In the genomic region with DNA sequence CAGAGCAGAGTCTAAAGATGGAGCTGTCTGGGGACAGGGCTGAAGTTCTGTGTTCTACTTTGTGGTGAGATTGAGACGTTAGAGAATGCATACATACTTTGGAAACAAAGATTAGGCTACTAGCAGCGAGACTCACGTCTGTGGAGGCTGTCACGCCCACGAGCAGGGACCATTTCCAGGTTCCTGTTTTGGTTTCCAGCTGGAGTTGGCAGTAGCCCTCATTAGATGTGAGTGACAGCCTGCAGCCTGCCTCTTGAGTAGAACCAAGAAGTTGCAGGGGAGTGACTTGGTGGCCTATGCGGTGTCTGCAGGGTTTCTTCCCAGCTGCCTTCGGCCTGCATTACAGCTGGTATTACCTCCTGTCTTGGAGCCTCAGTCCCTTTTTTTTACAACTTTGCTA, we compare ENCODE assay signal across 12 mouse cellular contexts. TPM values are rescaled to one million over a fixed set of nuclear protein-coding genes. Genes with fewer than 3 reads are reported as not detected.
DNase-seq lines count a peak whose midpoint lies in the region; ATAC-seq lines count a peak whose summit lies in the region.
"Had no signal": no experiment of that assay in that cellular context is flagged by ENCODE, and none has a peak within 500 bp of the region (broad histone marks: within the 10 kb centered on the region; RNA-seq: fewer than 3 reads in every experiment).

No protein-coding gene starts in this region.

- no peak overlapping the region for H3K4me2 ChIP-seq in neural tube, embryonic 15.5 days
- H3K4me2 ChIP-seq: stomach, embryonic 15.5 days had no signal

- peak; percentile 19 to 27 for DNase-seq in heart, postnatal 14 days
- DNase-seq in heart, adult 9 months (ENCODE audit: low spot score in 2 of 2) = no peak
- DNase-seq in gonadal fat pad, adult 2 months (ENCODE audit: low read depth) = peak; percentile 59
- DNase-seq in left cerebral cortex, adult 8-10 months (ENCODE audit: low spot score in 2 of 2) = peak; percentile 28 to 72
- peak; percentile 68 to 83 for DNase-seq in right cerebral cortex, postnatal 10 days (ENCODE audit: low spot score in 2 of 2)
- no peak for DNase-seq in urinary bladder, postnatal 10 days (ENCODE audit: low spot score)
- DNase-seq in testis, postnatal 10 days (ENCODE audit: low spot score) = no peak
- DNase-seq: kidney, adult 8-10 months had no signal

- ATAC-seq in neural tube, embryonic 15.5 days (ENCODE audit: low FRiP score) = no peak
- ATAC-seq: CD4-positive, CD25-positive, alpha-beta regulatory T cell, adult 4 months had no signal

- H3K27ac ChIP-seq in neural tube, embryonic 15.5 days (replicated peaks) = no peak overlapping the region
- H3K27ac ChIP-seq: midbrain, embryonic 10.5 days; stomach, embryonic 15.5 days had no signal

- no peak overlapping the region for H3K4me3 ChIP-seq in neural tube, embryonic 15.5 days (replicated peaks)
- H3K4me3 ChIP-seq: midbrain, embryonic 10.5 days; stomach, embryonic 15.5 days had no signal

- no peaks in the 10 kb centered on the region for H3K27me3 ChIP-seq in neural tube, embryonic 15.5 days (replicated peaks)
- H3K27me3 ChIP-seq: stomach, embryonic 15.5 days had no signal

- H3K9me3 ChIP-seq in neural tube, embryonic 15.5 days (replicated peaks) = no peaks in the 10 kb centered on the region
- H3K9me3 ChIP-seq: midbrain, embryonic 10.5 days; stomach, embryonic 15.5 days had no signal

- intact Hi-C loops in heart, postnatal 14 days (cut with DNase I) = no loop called here

- peaks cover 16% of the 10 kb centered on the region for H3K4me1 ChIP-seq in neural tube, embryonic 15.5 days

- H3K9ac ChIP-seq in neural tube, embryonic 15.5 days (replicated peaks) = no peak overlapping the region
- H3K9ac ChIP-seq: stomach, embryonic 15.5 days had no signal

- 83% methylated on average over 7 of the region's 7 CpGs for WGBS in neural tube, embryonic 15.5 days

- peaks cover 62% of the 10 kb centered on the region for H3K36me3 ChIP-seq in neural tube, embryonic 15.5 days

RNA-seq across cellular contexts. Expression of a gene that starts 4.9 kb away (rescaled TPM):
- total RNA-seq in heart, postnatal 14 days (2021) = 10 to 100 TPM; 65.6 to 66.3 TPM
- polyA plus RNA-seq in gonadal fat pad, adult 2 months (2012; rRNA removed) = 37.9 and 63.5 TPM in 2 replicates
- total RNA-seq in left cerebral cortex, adult 8-10 months (2022) = 10 to 100 TPM; 47.9 to 55.3 (median 51.5) TPM
- polyA plus RNA-seq in neural tube, embryonic 15.5 days (2015; fragmentation: Nextera tagmentation; extraction: Ambion mirVana) = 142 and 145 TPM in 2 replicates

RNA-seq across cellular contexts. Expression of a gene that starts 6.7 kb away (rescaled TPM):
- 1 to 10 TPM; 1.8 to 2.4 TPM for total RNA-seq in heart, postnatal 14 days (2021)
- polyA plus RNA-seq in gonadal fat pad, adult 2 months (2012; rRNA removed) = 5.7 and 6.5 TPM in 2 replicates
- 10 to 100 TPM; 56.3 to 72.2 (median 62.4) TPM for total RNA-seq in left cerebral cortex, adult 8-10 months (2022)
- 37.4 and 38.3 TPM in 2 replicates for polyA plus RNA-seq in neural tube, embryonic 15.5 days (2015; fragmentation: Nextera tagmentation; extraction: Ambion mirVana)

RNA-seq across cellular contexts. Expression of a gene that starts 27.3 kb away (rescaled TPM):
- 1 to 10 TPM in 1 of 2 experiments, under 1 TPM in 1; 0.67 to 2.1 TPM for total RNA-seq in heart, postnatal 14 days (2021)
- 2.2 and 4.7 TPM in 2 replicates for polyA plus RNA-seq in gonadal fat pad, adult 2 months (2012; rRNA removed)
- 10 to 100 TPM in 2 of 4 experiments, 1 to 10 TPM in 2; 4.4 to 24.6 (median 11.5) TPM for total RNA-seq in left cerebral cortex, adult 8-10 months (2022)
- 0.42 and 1.0 TPM in 2 replicates for polyA plus RNA-seq in neural tube, embryonic 15.5 days (2015; fragmentation: Nextera tagmentation; extraction: Ambion mirVana)
- polyA plus RNA-seq: CD4-positive, CD25-positive, alpha-beta regulatory T cell, adult 4 months had no signal

RNA-seq across cellular contexts. Expression of a gene that starts 44.8 kb away (rescaled TPM):
- 10 to 100 TPM in 1 of 2 experiments, 1 to 10 TPM in 1; 9.2 to 12.8 TPM for total RNA-seq in heart, postnatal 14 days (2021)
- polyA plus RNA-seq in gonadal fat pad, adult 2 months (2012; rRNA removed) = 49.0 and 55.2 TPM in 2 replicates
- total RNA-seq in left cerebral cortex, adult 8-10 months (2022) = 10 to 100 TPM; 14.5 to 18.7 (median 15.5) TPM
- polyA plus RNA-seq in neural tube, embryonic 15.5 days (2015; fragmentation: Nextera tagmentation; extraction: Ambion mirVana) = 48.5 and 51.6 TPM in 2 replicates

RNA-seq across cellular contexts. Expression of a gene that starts 52.1 kb away (rescaled TPM):
- total RNA-seq in heart, postnatal 14 days (2021) = 10 to 100 TPM; 28.0 to 29.5 TPM
- 31.3 and 34.3 TPM in 2 replicates for polyA plus RNA-seq in gonadal fat pad, adult 2 months (2012; rRNA removed)
- 10 to 100 TPM; 28.8 to 37.6 (median 33.8) TPM for total RNA-seq in left cerebral cortex, adult 8-10 months (2022)
- 28.1 and 29.9 TPM in 2 replicates for polyA plus RNA-seq in neural tube, embryonic 15.5 days (2015; fragmentation: Nextera tagmentation; extraction: Ambion mirVana)

Comparison
In these comparisons a context has a peak if more than half of its experiments do, and no peak if none do; other contexts are left out.
1. DNase-seq: peak in heart, postnatal 14 days (2 of 2), gonadal fat pad, adult 2 months (single experiment), left cerebral cortex, adult 8-10 months (2 of 2) and right cerebral cortex, postnatal 10 days (2 of 2); none in heart, adult 9 months (0 of 2), urinary bladder, postnatal 10 days (single experiment) and testis, postnatal 10 days (single experiment).
2. RNA of a gene that starts 6.7 kb away (total RNA-seq): 56.3 to 72.2 TPM in left cerebral cortex, adult 8-10 months; 1.8 to 2.4 TPM in heart, postnatal 14 days; every median in the first group is over 10 times any median in the second.